Mouse (Mus musculus) adrenal gland (tissue): Measurements from ENCODE around the gene Ptpdc1.

Source experiments
- intact Hi-C: fragments of 180-260 bp; cut with DNase I; formaldehyde crosslinking; loops from one replicate; pipeline ENCODE4 v1.15.1; 2025

The Ptpdc1 gene

DNA sequence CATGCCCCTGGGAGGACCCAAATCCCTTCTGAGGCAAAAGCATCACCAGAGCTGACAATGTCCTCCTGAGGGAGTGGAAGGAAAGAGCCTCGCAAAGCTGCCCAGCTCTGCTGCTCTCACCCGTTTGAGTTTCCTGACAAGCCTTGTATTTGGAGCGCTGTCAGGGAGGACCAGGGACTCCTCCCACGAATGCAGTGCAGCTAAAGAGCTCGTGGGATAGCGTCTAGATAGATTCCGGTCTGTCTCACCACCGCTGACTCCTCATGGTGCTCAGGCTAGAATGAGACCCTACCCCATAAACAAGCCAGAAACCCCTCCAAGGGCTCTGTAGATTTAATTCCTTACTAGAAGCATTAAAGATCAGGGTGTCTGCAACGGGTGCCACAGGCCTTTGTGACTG, 32.3 kb upstream of the Ptpdc1 start:
- intact Hi-C loops: loop anchor here (2.0 to 5.0 kb wide), 2 partner anchors 143 to 340 kb away; no protein-coding TSS in a partner anchor

DNA sequence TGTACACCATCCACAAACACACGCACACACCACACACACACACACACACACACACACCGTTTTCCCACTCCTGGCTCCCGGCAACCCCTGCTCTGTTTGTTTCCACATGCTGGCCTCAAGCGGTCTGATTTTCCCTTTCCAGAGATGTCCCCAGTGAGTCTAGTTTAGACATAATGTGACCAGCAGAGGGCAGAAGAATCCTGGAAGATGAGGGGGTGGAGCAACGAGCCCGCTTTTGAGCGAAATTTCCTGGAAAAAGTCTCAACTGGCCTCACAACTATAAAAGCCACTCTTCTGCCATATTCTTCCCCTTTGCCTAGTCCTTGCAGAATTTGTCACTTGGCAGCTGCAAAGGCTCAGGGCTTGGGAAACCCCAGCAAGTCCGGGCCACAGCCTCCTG, 30.2 kb upstream of the Ptpdc1 start:
- intact Hi-C loops: loop anchor here (2.0 to 5.0 kb wide), 2 partner anchors 145 to 342 kb away; no protein-coding TSS in a partner anchor

DNA sequence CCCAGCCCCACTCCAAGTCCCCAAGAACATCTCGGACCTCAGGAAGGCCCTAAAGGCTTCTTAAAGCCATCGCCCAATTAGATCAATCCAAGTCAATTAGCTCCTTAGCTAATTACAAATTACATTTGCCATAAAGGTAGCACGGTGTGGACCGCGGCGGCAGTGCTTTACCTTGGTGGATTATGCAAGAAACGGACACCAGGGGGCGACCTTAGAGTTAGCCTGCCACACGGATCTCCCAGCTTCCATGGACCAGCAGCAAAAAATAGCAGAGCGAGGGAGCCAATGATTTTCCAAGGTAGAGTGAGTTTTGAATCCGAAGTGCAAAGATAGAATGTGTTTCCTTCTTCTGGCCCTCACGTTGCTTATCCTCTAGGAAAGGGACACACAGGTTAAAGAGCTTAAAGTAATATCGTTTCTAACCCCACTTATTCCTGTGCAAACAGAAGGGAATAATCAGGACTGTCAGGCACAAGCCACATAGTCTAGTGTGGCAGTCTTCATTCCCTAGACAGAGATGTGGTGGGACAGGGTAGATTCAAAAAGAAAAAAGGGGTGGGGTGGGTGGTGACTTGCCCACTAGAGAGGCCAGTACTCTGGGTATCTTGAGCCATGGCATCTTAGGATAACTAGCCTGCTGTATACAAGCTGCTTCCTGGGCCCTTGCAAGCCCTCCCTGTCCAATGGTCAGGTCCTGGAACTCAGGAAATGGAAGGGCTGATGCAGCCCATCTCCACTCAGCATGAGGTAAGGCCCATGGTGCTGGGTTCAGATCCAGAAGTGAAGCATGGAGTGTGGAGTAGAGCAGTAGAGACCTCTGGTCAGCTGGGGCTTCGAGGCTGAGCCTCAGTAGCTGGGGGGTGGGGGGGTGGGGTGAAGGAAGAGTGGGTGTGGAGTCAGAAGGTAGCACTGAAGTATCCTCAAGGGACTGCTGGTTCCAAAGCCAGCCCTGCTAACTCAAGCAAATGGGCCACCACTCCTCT, 28.6 kb upstream of the Ptpdc1 start:
- intact Hi-C loops: loop anchor here (5.0 kb wide), 1 partner anchor 513 kb away; no protein-coding TSS in a partner anchor

DNA sequence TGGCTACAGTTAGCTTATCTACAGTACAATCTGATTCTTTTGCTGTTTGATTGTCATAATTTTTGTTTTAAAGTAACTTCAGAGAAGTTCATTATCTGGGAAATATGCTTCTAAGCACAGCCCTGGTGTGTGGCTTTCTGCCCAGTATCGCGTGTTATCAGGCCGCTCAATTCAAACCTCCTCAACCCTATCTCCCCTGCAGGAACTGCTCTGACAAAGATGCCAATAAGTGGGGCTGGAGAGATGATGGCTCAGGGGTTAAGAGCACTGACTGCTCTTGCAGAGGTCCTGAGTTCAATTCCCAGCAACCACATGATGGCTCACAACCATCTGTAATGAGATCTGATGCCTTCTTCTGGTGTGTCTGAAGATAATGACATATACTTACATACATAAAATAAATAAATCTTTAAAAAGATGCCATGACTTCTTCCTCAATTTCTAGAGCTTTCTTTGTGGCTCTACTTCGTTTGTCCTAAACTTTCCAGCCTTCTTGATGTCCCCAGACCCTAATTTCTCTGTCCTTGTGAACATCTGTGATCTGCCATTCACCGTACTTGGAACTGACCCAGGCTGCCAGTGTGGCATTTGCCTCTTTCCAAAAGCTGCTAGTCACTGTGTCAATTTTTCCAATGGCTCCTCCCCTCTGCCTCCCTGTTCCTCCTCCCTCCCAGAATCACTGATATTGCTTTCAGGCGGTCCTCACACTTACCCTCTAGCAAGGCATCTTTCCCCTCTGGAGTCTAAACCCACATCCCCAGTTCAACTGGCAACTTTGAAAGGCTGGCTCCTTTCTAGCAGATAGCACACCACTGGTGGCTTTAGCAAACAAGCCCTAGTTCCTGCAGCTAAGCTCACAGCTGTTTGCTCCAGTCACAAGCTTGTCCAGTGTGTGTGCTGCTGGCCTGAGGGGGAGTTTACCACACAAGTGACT, 25.9 kb upstream of the Ptpdc1 start:
- intact Hi-C loops: loop anchor here (5.0 kb wide), 1 partner anchor 516 kb away; no protein-coding TSS in a partner anchor

DNA sequence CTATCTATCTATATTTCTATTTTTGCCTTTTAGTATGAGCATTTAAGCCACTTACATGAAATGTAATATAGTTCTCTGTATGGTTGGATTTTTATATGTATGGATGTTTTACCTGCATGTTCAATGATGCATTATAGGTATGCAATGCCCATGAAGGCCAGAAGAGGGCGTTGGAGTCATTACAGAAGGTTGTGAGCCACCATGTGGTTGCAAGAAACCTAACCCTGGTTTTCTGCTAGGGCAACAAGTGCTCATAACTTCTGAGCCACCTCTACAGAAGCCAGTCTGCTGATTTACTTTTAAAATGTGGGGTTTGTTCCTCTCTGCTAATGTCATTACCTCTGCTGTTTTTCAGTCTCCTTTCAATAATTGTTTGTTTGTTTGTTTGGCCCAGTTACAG, 25.2 kb upstream of the Ptpdc1 start:
- intact Hi-C loops: loop anchor here (5.0 kb wide), 1 partner anchor 517 kb away; no protein-coding TSS in a partner anchor

DNA sequence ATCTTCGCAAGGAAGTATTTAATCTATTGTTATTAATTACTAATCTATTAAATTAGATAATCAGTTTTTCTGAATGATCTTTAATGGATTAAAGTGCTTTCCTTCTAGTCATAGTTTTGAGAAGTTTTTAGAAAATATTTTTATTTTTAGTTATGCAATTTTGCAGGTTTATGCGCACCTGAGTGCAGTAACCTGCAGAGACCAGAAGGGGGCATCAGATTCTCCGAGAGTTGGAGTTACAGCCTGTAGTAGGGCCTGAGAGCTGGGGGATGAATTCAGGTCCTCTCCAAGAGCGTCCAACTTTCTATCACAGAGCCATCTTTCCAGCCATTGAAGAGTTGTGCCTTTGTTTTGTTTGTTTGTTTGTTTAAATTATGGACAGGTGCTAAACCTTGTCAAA, 21.2 kb upstream of the Ptpdc1 start:
- intact Hi-C loops: no loop called here

DNA sequence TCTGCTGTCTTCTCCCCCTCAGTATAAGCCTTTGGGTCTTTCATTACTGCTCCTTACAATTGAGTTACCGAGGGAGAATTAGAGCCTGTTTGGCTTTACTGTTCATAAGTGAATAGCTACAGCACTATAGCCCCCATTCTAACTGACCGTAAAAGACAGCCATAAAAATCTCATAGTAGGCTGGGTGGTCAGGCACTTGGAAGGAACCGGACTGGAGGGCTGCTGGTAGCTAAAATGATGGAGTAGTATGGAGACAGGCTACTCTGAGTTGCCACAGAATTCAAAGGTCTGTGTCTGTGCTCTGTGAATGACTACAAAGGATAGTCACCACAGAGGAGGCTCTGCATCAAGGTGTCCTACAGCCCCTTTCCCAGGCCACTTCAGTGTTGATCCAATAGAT, 18.5 kb upstream of the Ptpdc1 start:
- intact Hi-C loops: no loop called here

DNA sequence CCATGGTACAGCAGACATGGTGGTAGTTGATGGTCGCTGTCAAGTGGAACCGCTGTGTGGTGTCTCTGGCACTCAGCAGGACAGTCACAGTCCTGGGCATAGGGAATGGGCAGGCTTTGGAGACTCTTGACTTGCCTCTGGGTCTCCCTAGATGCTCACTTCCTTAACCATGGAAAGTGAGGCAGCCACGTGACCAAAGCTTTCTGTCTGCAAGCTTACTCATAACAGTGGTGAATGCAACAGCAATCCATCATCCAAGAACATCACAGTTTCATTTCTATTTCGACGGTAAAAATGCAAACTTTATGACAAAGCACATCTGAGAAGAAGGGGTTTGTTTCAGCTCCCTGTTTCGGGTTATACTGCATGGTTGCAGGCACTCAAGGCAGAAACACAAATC, 17.6 kb upstream of the Ptpdc1 start:
- intact Hi-C loops: no loop called here

DNA sequence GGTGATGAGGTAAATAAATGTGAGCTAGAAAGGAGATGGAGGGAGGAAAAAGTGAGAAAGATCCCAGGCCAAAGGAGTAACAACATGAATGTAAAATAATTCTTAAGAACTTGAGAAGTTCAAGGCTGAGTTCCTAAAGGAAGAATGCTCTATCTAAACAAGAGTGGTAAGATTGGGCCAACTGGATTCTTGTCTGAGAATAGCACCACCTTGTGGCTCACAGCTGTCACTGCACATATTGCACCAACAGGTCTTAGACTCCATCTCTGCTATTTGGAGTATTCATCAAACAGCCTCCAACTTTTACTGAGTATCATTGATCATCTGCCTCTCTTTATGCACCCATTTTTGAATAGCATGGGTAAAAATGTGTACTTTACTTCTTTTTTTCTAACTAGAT, 14.1 kb upstream of the Ptpdc1 start:
- intact Hi-C loops: loop anchor here (5.0 kb wide), 1 partner anchor 67 kb away; no protein-coding TSS in a partner anchor

DNA sequence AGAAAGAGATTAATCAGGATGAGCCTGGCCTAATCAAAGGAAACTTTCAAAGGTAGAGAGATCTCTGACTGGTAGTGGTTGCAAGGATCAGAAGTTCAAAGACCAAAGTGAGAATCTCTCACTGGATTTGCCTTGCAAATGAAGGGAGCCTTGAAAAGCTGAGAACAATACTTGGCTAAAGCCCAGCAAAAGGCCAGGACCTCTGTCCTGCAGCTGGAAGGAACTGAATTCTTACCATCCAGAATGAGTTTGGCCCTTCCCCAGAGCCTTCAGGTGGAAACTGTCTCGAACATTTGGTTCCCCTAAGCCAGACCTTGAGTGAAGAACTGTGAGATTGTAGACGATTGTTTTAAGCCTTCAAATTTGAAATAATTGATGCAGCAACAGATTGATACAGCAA, 12.2 kb upstream of the Ptpdc1 start:
- intact Hi-C loops: loop anchor here (2.0 to 5.0 kb wide), 2 partner anchors 65 to 111 kb away; no protein-coding TSS in a partner anchor

DNA sequence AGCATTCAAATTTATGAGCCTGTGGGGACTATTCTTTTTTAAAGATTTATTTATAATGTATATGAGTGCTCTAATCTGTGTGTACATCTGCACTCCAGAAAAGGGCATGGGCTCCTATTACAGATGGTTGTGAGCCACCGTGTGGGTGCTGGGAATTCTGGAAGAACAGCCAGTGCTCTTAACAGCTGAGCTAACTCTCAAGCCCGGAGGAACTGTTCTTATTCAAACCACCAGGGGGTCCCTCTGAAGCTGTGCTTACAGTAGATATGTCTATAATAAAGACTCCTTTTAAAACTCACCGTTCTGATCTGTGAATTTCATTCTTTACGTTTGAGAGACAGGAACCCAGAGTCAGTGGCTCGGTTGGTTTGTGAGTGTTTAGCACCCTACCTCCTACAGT, 6.2 kb upstream of the Ptpdc1 start:
- intact Hi-C loops: no loop called here

DNA sequence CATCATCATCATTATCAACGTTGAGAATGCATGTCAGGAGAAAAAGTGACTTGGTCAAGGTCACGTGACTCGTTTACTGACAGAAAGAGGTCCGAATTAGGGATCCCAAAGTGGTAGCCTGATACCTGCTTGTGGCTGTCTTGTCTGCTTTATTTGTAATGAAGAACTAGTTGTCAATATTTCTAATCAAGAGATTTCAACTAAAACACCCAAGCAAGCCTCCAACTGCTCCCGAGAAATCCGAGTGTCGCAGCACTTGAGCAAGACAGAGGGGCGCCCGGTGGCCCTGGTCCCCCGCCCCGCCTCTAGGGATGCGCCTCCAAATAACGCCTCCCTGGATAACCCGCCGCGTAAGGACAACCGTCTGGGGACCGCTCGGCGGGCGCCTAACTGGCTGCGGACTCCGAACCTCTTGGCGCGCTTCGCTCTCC, 481 bp downstream of the Ptpdc1 start:
- intact Hi-C loops: no loop called here

DNA sequence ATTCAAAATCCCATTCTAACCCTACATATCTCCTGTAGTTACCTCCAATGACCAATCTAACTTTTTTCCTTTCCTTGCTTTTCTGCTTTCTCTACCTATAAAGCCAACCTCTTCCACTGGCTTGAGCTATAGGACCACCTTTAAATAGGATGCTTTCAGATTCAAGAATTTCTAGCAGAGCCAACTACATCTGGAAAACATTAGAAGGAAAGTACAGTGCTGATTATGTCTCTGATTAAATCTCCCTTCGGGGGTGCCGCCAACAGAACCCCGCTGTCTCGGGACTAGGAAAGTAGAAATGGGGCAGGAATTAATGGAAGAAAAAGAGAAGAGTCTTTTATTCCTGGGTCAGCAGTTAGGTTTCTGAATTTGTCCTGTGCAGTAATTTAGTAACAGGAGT, 6.6 kb downstream of the Ptpdc1 start:
- intact Hi-C loops: no loop called here

DNA sequence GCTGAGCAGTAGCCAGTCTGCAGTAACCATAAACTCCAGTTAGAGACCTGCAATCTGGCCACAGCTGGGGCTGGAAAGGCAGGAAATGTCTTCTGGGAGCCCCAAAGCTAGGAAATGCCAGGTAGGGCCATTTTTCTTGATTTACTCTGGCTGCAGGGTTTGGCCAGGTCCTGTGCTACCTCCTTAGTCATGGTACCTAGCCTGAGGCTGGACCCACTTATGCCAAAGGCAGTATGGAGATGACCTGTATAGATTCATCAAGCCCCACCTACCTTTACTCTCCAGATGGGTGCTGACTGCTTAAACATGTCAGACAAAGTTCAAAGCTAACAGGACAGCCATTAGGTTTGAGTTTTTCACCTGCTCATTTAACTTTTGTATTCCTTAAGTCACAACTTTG, 7.7 kb downstream of the Ptpdc1 start:
- intact Hi-C loops: no loop called here

DNA sequence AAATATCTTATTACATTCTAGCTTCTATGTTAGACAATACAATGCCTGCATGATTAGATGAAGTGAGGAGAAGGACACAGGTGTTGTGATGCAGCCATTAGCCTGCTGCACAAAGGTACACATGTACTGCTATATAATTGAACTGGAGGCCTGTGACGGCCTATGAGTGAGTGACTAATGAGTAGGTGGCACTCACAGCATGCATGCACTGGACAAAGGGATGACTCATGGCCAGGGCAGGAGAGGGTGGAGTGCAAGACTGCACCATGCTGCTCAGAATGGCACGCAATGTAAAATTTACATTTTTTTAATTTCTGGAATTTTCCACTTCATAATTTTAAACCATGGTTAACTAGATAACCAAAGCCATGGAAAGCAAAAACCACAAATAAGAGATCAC, 10.9 kb downstream of the Ptpdc1 start:
- intact Hi-C loops: no loop called here

DNA sequence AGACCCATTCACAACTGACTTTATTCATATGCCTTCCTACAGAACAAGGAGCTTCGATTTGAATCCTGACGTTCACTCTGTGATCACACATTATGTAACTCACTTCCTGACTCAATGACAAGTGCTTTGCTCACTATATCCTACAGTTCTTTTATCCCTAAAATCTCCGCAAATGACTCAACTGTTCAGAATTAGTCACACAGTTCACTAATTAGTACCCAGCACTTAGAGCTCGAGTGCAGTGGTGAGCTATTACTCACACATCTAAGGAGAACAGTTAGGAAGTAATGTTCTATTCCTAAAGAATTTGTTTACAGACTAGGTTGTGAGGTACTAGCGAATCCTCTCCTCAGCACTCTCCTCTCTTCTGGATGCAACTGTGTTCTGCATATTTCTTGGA, 16.4 kb downstream of the Ptpdc1 start:
- intact Hi-C loops: no loop called here

DNA sequence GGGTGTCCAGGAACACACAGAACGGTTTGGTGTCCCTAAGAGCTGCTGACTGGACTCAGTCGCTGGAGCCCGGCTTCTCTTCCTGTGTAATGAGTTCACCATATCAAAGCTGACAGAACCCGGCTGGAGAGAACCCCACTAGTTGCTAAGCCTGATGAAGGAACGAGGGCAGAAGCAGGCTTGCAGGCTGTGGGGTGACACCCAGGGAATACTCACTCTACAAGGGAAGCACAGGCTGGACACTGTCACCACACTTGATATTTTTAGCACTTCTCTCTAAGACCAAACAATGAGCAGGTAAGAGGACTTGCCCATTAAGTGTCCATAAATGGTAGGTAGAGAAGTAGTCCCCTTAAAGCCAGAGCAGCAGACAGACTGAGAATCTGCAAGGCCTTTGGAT, 20.9 kb downstream of the Ptpdc1 start:
- intact Hi-C loops: no loop called here

DNA sequence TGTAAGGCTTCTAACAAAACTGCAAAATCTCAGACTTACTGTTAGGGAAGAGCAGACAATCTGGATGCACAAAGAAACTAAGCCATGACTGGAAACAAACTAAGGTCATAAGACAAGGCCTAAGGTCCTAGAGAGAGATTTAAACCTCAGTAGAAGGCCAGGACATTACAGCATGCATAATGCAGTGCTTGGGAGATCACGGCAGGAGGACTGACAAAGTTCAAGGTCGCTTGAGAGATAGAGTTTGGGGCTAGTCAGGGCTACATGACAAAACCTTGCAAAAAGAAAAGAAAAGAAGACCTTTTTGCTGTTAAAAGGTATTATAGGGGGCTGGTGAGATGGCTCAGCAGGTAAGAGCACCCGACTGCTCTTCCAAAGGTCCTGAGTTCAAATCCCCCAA, 22.2 kb downstream of the Ptpdc1 start:
- intact Hi-C loops: no loop called here

DNA sequence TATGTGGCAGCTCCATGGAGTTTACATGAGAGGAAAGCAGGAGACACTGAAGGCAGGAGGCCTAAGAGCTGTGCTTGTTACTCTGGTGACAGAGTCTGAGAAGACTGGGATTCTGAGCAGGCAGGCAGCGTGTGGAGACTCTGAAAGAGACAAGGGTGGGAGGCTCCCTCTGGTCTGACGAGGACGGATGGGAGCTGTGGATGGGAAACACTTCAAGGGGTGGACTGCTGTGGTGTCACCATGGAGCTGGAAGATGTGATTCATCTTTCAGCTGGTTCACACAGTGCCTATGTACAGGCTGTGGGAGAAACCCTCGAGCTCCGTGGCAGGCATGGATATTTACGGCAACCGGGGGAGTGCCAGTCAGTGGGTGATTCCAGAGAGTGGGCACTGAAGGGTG, 30.9 kb downstream of the Ptpdc1 start:
- intact Hi-C loops: no loop called here

DNA sequence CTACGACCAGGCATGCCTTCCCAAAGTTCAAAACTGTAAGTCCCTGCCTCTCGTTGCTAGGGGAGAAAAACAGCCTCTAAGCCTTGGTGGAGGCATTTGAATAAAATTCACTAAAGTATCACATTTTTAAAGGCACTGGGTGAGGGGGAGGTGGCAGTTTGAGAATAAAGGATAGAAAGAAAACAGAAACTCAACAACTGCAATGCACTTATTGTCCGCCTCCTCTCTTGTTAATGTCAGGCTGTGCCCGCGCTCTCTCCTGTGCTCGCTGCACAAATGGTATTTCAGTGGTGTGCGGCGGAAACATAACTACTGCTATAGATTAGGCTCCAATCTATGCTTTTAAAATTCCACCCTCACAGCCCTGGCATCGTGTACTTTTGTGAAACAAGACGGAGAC, 31.4 kb downstream of the Ptpdc1 start:
- intact Hi-C loops: no loop called here

DNA sequence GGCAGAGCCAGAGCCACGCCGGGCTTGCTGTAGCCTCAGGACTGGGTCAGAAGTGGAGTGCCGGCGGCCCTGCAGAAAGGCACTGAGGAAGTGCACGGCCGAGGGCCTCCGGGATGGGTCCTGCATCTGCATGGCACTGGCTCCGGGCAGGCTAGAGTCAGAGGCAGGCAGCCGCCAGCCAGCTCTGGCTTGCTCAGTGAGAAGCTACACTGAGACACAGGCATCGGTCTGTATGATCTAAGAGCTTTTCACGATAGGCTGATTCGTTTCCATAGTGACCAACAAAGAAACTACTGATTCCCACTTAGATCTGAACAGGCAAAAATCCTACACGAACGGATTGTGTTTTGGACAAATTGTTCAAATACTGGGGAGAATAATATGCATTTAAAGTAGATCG, 32.3 kb downstream of the Ptpdc1 start:
- intact Hi-C loops: no loop called here

DNA sequence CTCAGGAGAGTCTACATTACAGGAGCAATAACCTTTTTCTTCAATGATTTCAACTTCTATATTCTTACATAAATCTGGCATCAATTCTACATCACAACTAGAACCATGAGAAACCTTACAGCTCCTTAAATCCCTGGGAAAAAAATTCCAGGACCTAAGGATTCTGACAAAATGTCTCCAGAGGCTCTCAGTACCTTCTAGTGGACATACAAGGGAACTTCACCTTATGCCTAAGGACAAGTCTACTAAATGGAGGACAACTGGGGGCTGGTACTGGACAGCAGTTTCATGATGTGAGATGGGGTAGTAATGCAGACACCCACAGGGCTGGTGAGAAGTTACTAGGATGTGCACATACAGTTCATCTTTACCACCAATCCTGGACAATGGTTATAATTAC, 34.7 kb downstream of the Ptpdc1 start:
- intact Hi-C loops: no loop called here
